Mouse (Mus musculus): ENCODE results near the gene Ccdc134. TPM values are rescaled to one million over a fixed set of nuclear protein-coding genes. Genes with fewer than 3 reads are reported as not detected.

Gene Ccdc134
- polyA plus RNA-seq, 1 experiment: 18.4 TPM

DNA sequence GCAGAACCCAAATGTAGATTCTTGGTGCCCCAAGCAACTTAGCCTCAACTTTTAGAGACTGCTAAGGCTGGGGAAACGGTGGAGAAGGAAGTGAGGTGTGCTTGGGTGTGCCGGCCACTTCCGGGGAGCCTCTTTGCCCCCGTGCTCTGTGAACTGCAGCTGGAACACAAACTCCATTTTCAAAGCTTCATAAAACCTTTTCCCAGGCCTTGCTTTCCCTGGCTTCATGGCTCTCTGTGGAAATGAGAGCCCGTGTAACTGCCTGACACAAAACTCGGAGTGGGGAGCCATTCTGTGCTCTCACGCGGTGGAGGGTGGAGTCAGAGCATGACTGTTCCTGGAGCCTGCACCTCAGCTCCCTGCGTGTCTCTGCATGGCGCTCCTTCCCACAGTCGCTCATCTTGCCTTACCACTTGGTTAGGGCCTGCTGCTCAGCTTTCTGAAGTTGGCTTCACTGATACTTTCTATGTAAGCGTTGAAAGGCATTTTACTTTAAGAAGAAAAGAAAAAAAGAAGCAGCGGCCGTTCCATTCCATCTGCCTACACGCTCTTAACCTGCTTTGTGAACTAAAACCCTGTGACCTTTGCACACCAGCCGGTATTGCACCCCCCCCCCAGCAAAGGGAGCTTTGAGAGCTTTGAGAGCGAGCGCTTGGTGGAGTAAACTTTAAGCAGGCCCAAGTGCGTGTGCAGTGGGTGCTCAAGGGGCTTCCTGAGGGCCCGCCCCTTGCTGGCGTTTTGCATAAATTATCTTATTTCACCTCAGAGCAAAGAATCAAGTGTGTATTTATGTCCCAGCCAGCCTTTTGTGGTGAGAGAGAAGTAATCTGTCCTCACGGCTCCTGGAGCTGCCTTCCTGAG lies 38.7 kb downstream of the Ccdc134 start:
- no peak for DNase-seq (ENCODE audit: low read depth, low spot score)
- WGBS: 24% methylated on average over 22 of the region's 22 CpGs

DNA sequence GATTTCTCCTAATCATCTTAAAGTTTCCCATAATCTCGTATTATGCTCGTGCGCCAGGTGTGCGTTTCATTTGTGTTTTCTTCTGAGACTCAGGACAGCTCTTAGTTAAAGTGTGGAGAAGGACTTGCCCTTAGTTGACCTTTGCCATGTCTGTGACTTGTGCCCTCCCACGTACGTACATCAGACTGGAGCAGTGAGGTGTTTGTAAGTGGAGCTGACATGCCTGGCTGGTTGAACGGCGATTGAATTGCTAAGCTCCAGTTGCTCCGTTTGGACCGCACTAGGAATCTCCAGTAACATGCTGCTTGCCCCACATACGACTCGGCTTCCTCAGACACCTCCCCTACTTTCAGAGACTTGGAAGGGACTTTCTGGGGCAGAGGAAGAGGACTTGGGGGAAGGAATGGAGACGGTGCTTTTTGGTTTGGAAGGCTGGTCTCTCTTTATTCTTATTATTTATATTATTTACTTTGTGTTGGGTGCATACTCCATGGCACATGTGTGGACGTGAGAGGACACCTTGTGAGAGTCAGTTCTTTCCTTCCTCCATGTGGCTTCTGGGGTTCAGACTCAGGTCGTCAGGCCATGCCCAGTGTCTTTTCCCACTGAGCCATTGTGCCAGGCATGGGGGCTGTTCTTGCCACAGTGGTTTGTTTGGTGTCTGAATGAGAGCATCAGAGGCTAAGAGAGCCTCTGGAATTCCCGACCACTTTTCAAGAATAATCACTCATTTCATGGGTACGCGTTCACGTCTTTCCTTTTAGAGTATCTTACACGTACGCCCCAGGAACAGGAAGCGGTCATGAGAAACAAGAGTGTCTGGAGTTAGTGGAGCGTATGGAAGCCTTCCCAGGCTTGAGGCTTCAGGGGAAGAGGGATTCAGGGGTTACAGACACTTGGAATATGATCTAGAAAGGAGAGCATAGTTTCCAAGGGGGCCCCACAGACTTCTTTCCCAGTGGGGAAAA lies 39.8 kb downstream of the Ccdc134 start:
- DNase-seq (ENCODE audit: low read depth, low spot score): no peak
- WGBS: 49% methylated on average over 23 of the region's 23 CpGs

DNA sequence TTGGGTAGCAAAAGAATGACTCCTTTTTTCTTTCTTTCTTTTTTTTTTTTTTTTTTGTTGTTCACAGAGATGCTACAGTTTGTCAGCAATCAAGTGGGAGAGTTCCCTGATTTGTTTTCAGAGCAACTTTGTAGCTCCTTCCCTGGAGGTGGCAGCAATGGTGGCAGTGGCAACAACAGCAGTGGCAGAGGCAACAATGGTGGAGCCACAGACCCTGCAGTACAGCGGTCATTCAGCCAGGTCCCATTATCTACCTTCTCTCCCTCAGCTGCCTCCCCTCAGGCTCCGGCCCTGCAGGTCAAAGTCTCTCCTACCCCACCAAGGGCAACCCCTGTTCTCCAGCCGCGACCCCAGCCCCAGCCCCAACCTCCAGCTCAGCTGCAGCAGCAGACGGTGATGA lies 41.9 kb downstream of the Ccdc134 start:
- DNase-seq (ENCODE audit: low read depth, low spot score): no peak
- WGBS: 93% methylated on average over 5 of the region's 5 CpGs

DNA sequence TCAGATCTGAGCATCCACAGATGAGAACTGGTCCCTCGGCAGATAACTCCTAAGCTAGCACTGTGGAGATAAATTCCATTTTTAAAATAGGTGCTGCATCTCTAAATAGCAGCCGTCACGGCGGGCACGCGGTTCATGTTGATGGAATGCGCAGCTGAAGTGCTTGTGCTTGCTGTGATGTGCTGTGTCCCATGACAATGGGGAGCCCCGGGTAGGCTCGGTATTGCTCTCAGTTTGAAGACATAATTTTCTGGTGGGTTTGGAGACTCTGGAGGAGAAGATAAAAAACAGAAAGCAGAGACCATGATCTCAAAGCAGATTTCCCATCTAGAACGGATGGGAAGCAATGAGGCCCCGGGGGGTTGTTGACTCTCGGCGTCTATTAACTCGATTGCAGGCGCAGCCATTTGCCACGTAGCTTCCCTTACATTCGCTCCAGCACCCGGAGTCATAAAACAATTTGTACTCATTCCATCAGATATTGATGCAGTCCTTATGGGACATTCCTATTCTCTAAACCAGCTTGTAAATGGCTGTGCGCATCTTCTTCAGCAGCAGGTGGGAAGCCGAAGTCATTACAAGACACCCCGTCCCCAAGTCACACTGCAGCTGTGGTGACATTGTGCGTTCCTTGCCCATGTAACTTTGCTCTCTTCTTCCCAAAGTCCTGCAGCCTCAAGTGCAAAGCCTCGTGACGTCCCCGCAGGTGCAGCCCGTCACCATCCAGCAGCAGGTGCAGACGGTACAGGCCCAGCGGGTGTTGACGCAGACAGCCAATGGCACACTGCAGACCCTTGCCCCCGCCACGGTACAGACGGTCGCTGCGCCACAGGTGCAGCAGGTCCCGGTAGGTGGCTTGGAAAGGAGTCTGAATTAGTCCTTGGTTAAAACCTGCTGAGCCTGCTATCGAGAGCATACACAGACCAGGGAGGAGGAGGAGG lies 43.0 kb downstream of the Ccdc134 start:
- DNase-seq (ENCODE audit: low read depth, low spot score): no peak
- 56% methylated on average over 36 of the region's 36 CpGs for WGBS

DNA sequence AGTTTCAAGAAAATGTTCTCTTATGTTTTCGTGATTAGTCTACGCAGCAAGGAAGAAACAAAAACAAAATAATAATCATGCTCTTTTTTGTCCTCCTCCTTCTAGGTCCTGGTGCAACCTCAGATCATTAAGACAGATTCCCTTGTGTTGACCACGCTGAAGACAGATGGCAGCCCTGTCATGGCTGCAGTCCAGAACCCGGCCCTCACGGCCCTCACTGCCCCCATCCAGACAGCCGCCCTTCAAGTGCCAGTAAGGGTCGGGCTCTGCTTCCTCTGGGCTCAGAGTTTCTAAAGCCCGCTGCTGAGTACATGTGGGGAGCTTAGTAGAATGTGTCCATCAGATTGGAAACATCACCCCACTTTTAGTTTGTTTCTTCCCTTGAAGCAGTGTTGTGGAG lies 44.9 kb downstream of the Ccdc134 start:
- no peak for DNase-seq (ENCODE audit: low read depth, low spot score)
- 75% methylated on average over 8 of the region's 8 CpGs for WGBS

DNA sequence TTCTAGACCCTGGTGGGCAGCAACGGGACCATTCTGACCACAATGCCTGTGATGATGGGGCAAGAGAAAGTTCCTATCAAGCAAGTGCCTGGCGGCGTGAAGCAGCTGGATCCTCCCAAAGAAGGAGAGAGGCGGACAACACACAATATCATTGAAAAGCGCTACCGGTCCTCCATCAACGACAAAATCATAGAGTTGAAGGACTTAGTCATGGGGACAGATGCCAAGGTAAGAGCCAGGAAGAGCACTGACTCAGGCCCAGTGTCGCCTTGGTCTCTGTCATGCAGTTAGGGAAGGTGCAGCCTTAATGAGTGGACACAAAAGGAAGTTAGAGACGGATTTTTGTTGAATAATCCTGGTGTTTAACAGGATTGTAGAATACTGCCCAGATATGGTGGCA lies 47.4 kb downstream of the Ccdc134 start:
- no peak for DNase-seq (ENCODE audit: low read depth, low spot score)
- 95% methylated on average over 9 of the region's 9 CpGs for WGBS

DNA sequence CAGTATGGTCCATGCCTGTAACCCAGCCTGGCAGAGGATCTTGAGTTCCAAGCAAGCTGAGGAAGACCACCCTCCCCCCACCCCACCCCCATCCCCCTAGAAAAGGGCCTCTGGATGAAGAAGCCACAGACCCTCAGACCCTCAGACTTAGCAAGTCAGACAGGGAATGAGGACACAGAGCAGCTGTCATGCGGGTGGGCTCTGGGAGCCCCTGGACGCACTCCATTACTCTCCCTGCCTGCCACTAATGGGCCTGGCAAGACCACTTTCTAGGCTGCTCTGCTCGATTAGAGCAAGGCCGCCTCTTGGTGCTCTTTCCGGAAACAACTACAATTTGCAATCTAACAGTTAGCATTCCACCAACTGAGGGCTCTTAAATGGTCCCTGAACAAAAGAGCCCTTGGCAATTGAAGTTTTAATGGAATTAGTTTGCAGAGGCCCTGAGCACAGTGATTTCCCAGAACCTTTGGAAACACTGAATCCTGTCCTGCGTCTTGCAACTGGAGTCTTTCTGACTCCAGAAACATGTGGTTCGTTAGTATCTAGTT lies 50.1 kb downstream of the Ccdc134 start:
- no peak for DNase-seq (ENCODE audit: low read depth, low spot score)
- 89% methylated on average over 7 of the region's 7 CpGs for WGBS

DNA sequence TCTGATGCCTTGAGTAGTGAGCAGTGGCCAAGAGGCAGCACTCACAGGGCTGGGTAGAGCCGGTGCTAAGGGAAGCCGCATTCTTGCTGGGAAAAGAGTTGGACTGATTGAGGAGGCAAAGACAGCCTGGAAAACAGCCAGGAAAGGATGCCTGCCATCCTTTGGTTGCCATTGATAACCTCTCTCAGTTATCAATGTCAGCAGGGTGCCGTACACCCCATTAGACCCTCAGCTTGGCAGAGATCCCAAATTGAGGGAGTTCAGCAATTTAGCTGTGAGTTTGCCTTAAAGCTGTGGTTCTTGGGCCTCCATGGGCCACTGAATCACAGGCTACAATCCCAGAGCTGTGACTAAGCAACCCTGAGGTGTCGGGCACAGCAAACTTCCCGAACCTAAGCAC lies 53.4 kb downstream of the Ccdc134 start:
- WGBS: 99% methylated on average over 5 of the region's 5 CpGs
- DNase-seq (ENCODE audit: low read depth, low spot score): no peak

DNA sequence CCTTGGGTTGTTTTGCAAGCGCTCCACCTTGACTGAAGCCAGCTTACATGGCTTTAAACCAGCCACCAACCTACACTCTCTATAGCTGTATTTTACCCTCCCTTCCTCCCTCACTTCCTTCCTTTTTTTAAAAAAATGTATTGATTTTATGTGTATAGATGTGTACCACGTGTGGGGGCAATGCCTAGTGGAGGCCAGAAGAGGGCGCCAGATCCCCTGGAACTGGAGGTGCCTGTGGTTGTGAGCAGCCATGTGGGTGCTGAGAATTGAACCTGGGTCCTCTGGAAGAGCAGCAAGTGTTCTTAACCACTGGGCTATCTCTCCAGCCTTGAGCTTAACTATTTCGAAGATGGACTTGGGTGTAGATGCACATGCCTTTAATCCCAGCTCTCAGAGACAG lies 54.6 kb downstream of the Ccdc134 start:
- DNase-seq (ENCODE audit: low read depth, low spot score): no peak
- WGBS: 98% methylated on average over 4 of the region's 4 CpGs

DNA sequence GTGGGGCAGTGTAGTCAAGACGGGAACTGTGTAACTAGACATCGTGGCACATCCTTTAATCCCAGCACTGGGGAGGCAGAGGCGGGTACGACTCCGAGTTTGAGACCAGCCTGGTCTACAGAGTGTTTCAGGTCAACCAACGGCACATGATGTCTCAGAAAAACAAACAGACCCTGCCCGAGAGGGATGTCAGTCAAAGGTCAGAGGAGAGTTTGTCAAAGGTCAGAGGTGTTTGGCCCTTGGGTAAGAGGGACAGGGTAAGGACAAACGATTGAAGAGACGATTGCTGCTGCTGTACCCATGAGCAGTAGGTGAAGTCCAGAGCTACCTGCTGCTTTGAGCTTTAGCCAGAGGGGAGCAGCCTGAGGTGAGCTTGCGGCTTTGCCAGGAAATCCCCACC lies 55.9 kb downstream of the Ccdc134 start:
- WGBS: 66% methylated on average over 10 of the region's 10 CpGs
- no peak for DNase-seq (ENCODE audit: low read depth, low spot score)

DNA sequence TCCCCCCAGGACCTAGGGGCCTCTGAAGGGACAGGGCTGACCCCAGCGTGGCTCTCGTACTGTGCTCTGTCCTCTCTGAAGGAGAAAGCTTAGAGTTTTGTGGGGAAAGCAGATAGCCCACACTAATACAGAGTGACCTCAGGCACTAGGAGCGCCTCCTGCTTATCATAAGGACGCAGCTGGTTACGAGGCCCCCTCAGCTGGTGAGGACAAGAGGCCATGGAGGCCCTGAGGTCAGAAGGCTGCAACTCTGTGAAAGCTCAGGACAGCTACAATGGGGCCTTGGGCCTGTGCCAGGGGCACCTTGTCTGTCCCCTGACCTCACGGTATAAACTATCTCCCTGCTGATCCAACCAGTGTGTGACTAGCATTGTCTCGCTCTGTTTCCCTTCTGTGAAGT lies 56.5 kb downstream of the Ccdc134 start:
- 82% methylated on average over 7 of the region's 7 CpGs for WGBS
- DNase-seq (ENCODE audit: low read depth, low spot score): no peak

DNA sequence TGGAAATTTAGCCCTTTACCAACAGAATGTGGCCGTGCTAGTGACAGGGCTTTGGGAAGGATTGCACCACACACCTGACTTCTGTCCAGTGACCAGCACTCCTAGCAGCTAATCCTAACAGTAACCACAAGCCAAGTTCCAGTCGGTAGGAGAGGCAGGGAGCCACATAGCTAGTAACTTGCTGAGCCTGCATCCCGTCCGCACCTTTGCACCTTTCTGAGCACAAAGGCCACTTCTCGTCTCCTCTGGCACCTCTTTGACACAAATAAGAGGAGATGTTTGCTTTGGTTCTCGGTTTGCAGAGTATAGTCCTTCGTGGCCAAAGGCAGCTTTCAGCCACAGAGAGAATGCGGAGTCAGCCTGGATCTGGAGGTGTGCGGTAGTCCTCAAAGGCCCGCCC lies 56.9 kb downstream of the Ccdc134 start:
- 73% methylated on average over 10 of the region's 10 CpGs for WGBS
- DNase-seq (ENCODE audit: low read depth, low spot score): no peak

DNA sequence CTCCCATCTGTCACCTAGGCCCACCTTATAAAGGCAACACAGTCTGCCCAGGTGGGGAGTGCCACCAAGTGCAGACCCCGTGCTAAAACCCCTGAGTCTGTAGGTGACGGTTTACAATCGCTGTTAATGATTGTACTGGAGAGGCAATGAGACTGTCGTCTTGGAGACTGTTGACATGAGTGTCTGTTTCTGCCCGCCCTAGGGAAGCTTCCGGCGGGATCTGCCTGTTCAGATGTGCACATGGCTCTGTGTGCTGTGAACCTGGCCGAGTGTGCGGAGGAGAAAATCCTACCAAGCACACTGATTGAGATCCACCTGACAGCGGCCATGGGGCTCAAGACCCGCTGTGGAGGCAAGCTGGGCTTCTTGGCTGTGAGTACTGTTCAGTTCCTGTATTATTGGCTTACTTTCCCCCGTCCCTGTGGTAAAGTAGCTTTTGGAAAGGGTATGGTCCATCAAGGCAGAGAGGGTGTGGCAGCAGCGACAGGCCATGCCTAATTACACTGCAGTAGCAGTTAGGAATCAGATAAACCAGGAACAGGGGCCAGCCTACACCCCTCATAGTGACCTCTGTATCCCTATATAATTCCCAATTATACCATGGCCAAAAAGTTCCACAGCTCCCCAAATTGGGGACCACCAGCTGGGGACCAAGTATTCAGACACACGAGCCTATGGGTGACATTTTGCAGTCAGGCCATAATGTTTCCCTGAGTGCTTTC lies 57.5 kb downstream of the Ccdc134 start:
- WGBS: 71% methylated on average over 14 of the region's 14 CpGs
- DNase-seq (ENCODE audit: low read depth, low spot score): no peak

DNA sequence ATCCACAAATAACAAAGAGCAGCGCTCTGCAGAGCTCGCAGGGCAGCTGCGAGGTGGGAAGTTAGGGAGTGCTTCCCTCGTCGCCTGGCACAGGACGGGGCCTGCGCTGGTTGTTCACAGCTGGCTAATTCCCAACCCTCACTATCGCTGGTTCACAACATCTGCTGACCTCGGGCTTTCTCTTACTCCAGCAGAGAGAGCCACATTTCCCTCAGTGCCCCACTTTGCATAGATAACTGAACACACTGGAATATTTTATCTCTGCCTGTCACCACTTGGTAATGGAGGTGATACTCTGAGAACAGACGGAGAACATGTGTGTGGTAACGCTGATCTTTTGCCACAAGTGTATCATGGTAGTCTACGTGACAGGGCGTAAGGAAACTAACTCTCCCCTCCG lies 58.4 kb downstream of the Ccdc134 start:
- no peak for DNase-seq (ENCODE audit: low read depth, low spot score)
- 94% methylated on average over 14 of the region's 14 CpGs for WGBS

DNA sequence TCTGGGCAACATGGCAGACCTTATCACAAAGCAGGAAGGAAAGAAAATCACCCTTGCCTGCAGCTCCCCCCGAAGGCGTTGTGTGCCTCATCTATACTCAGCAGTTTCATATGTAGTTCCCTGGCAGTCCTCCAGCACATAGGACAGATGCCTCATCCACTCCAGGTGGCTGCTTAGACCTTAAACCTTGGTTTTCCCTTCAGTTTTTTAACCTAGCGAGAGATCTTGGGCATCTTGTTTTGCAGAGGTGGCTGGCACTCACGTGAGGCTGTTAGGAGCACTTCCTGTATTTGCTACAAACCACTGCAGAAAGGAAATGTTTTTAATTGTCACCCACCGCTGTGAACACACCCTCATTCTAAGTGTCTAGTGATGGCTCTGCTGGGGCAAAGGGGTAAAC lies 59.2 kb downstream of the Ccdc134 start:
- no peak for DNase-seq (ENCODE audit: low read depth, low spot score)
- WGBS: 78% methylated on average over 5 of the region's 5 CpGs

DNA sequence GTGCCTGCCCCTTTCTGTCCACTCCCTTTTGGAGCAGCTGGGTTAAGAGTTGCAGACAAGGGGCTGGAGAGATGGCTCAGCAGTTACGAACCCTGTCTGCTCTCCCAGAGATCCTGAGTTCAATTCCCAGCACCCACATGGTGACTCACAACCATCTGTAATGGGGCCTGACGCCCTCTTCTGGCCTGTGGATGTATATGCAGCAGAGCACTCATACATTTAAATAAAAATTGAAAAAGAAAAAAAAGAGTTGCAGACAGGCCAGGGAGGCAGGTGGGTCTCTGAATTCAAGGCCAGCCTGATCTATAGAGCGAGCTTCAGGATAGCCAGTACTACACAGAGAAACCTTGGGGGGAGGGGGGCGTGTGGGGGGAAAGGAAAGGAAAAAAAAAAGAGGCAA lies 59.7 kb downstream of the Ccdc134 start:
- DNase-seq (ENCODE audit: low read depth, low spot score): no peak
- 87% methylated on average over 4 of the region's 4 CpGs for WGBS

DNA sequence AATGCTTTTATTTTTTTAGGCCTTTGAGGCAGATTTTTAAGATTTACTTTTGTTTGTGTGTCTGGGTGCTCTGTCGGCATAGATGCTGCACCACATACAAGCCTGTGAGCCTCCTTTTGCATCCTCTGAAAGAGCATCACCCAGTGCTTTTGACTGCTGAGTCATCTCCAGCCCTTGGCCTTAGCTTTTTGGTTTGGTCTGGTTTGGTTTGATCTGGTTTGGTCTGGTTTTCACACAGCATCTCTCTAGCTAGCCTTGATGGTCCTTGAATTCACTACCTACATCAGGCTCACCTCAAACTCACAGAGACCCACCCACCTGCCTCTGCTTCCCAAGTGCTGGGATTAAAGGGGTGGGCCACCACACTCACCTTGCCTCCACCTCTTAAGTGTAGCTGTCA lies 60.2 kb downstream of the Ccdc134 start:
- 82% methylated on average over 1 of the region's 1 CpGs for WGBS
- DNase-seq (ENCODE audit: low read depth, low spot score): no peak

DNA sequence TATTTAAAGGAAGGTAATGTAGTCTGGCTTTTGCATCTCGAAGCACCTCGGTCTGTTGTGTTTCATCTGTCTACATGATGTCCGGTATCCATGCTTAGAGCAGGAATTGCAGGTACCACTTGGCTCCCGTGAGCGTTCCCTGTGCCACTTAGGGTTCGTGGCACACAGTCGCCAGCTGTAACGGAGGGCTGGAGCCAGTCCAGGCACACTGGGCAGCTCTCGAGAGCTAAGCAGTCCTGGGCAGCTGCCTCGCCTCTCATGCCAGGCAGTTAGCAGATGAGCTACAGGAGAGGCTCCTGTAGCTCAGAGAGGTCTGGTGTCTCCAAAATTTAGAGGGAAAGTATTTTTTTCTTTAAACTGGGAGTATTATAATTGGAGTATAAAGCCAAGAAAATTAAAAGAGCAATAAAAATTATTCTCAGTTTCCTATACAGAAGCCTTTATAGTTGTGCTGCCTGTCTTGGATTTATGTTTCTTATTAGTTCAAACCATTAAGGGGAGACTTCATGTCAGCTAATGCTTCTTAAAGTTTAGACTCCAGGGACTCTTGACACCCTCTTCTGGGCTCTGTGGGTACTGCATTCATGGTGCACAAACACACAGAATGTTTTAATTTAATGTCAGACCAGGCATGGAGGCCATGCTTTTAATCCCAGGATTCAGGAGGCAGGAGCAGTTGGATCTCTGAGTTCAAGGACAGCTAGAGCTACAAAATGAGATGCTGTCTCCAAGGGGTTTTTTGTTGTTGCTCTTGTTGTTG lies 60.9 kb downstream of the Ccdc134 start:
- DNase-seq (ENCODE audit: low read depth, low spot score): no peak
- WGBS: 90% methylated on average over 10 of the region's 10 CpGs
